Mouse (Mus musculus): ENCODE data around the gene Gm4792. TPM values are rescaled to one million over a fixed set of nuclear protein-coding genes. Genes with fewer than 3 reads are reported as not detected.

Gm4792 gene
- polyA plus RNA-seq, 1 experiment from 2014 or later = 0.78 TPM

- Histone ChIP-seq H3K4me3 (replicated peaks; ENCODE audit: low read depth, low read length) (no peak overlapping the region), H3K9me3 (ENCODE audit: control insufficient read depth, low read length) (no peaks in the 10 kb centered on the region), H3K4me2 (ENCODE audit: low read length) (no peak overlapping the region), H3K9ac (replicated peaks; ENCODE audit: low read length) (no peak overlapping the region), H3K4me1 (ENCODE audit: control insufficient read depth, insufficient read depth, low read length) (no peaks in the 10 kb centered on the region), H3K27me3 (ENCODE audit: control insufficient read depth, insufficient read depth, low read length) (no peaks in the 10 kb centered on the region), H3K27ac (replicated peaks; ENCODE audit: low read depth, low read length) (no peak overlapping the region), H3K36me3 (ENCODE audit: control insufficient read depth, insufficient read depth, low read length) (no peaks in the 10 kb centered on the region)
- ATAC-seq (ENCODE audit: low FRiP score, low TSS enrichment) (no peak), DNase-seq (no peak)
- 89% methylated on average over 4 of the region's 4 CpGs for WGBS
Measured at GRCm38 (mm10) chr10:94256518-94256917, 42.0 kb downstream of the Gm4792 start.

GRCm38 (mm10) chr10:94255744-94256143 lies 42.8 kb downstream of the Gm4792 start:
- Histone ChIP-seq H3K27ac (replicated peaks; ENCODE audit: low read depth, low read length) (no peak overlapping the region), H3K4me3 (replicated peaks; ENCODE audit: low read depth, low read length) (no peak overlapping the region), H3K4me2 (ENCODE audit: low read length) (no peak overlapping the region), H3K36me3 (ENCODE audit: control insufficient read depth, insufficient read depth, low read length) (no peaks in the 10 kb centered on the region), H3K9ac (replicated peaks; ENCODE audit: low read length) (no peak overlapping the region), H3K9me3 (ENCODE audit: control insufficient read depth, low read length) (no peaks in the 10 kb centered on the region), H3K4me1 (ENCODE audit: control insufficient read depth, insufficient read depth, low read length) (no peaks in the 10 kb centered on the region), H3K27me3 (ENCODE audit: control insufficient read depth, insufficient read depth, low read length) (no peaks in the 10 kb centered on the region)
- no peak for ATAC-seq (ENCODE audit: low FRiP score, low TSS enrichment)
- DNase-seq = no peak
- 70% methylated on average over 6 of the region's 6 CpGs for WGBS

DNA sequence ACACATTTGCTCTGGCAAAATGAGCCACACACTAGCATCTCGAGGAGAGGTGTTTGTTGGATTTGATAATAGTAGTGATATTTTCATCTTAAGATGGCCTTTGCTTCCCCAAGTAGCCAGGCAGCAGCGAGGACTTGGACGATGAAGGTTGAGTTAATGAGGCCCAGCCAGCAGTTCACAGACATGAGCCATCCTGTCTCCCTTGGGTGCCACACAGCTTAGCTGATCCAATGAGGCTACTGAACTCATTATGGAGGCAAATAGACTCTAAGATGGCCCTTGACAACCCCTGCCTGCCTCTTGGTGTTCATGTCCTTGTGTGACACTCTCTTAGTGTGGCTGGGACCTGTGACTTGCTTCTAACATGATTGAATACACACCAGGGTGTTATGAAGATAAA lies 43.7 kb downstream of the Gm4792 start:
- Histone ChIP-seq H3K27me3 (ENCODE audit: control insufficient read depth, insufficient read depth, low read length) (no peaks in the 10 kb centered on the region), H3K4me2 (ENCODE audit: low read length) (no peak overlapping the region), H3K27ac (replicated peaks; ENCODE audit: low read depth, low read length) (no peak overlapping the region), H3K36me3 (ENCODE audit: control insufficient read depth, insufficient read depth, low read length) (no peaks in the 10 kb centered on the region), H3K4me3 (replicated peaks; ENCODE audit: low read depth, low read length) (no peak overlapping the region), H3K9ac (replicated peaks; ENCODE audit: low read length) (no peak overlapping the region), H3K4me1 (ENCODE audit: control insufficient read depth, insufficient read depth, low read length) (peaks cover 5% of the 10 kb centered on the region; the same call in 1 of the 2 replicates), H3K9me3 (ENCODE audit: control insufficient read depth, low read length) (no peaks in the 10 kb centered on the region)
- DNase-seq (no peak), ATAC-seq (ENCODE audit: low FRiP score, low TSS enrichment) (no peak)
- 80% methylated on average over 3 of the region's 3 CpGs for WGBS

DNA sequence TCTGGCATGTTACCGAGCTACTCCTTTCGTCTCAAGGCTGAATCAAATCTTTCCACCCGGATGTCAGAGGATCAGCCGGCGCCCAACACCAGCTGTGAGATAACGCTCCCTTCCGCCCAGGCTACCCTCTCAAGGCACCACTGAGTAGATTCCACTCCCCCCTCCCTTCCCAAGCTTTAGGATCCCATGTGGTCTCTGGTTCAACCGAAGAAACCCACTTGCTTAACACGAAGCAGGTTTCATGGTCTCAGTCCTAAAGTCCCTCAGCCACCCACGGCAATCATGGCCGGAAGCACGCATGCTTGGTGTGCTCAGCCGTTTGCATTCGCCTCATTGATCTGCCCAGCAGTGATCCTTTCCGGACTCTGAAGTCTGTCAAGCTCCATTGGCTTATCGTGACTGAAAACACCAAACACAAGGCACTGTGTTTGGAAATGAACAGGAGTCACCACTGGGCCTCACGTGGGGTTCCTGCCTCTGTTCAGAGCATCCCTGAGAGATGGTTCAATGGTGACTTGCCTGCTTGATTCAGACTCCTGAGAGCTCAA lies 45.2 kb downstream of the Gm4792 start:
- no peaks in the 10 kb centered on the region for H3K27me3 ChIP-seq (ENCODE audit: control insufficient read depth, insufficient read depth, low read length)
- H3K36me3 ChIP-seq (ENCODE audit: control insufficient read depth, insufficient read depth, low read length) = no peaks in the 10 kb centered on the region
- no peaks in the 10 kb centered on the region for H3K9me3 ChIP-seq (ENCODE audit: control insufficient read depth, low read length)
- no peak for DNase-seq
- ATAC-seq (ENCODE audit: low FRiP score, low TSS enrichment) = no peak
- H3K4me2 ChIP-seq (ENCODE audit: low read length) = no peak overlapping the region
- 68% methylated on average over 17 of the region's 17 CpGs for WGBS
- no peak overlapping the region for H3K4me3 ChIP-seq (replicated peaks; ENCODE audit: low read depth, low read length)
- H3K27ac ChIP-seq (replicated peaks; ENCODE audit: low read depth, low read length) = no peak overlapping the region
- peaks cover 11% of the 10 kb centered on the region; the same call in 1 of the 2 replicates for H3K4me1 ChIP-seq (ENCODE audit: control insufficient read depth, insufficient read depth, low read length)
- no peak overlapping the region for H3K9ac ChIP-seq (replicated peaks; ENCODE audit: low read length)

DNA sequence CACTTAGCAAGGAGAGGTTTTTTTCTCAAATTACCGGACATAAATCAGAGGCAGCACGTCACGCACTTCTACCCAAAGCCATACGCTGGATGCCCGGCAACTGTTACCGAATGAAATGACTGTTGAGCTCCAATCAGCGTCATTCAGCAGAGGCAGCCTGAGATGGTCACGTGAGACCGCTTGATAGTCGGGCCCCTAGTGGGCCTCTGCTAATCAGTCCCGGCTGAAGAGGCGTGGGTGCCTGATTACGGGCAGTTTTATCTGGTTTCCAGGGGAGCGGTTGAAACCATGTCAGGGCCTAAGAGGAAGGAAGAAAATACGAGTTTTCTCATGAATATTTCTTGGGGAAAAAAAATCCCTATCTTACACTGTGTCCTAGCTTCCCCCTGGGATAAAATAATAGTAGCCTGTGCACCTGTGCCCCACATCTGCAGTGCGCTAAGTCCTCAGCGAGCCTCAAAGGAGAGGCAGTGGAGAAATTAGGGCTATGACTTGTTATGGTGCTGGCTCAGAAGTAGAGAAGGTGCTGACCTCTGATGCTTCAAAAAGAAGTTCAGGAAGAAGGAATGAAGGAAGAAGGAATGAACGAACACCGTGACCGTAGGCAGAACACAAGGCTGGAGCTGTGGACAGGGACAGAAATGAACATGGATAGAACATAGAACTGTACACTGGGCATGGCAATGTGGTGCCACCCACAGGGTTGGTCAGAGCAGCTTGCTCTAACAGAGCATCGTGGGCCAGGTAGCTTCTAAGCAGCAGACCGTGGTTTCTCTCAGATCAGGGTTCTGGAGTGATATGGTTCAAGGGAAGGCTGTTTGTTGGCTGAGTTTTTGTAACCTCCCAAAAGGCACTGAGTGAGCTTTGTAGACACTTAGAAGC lies 48.7 kb downstream of the Gm4792 start:
- DNase-seq = peak; percentile 79
- H3K9ac ChIP-seq (replicated peaks; ENCODE audit: low read length) = no peak overlapping the region

GRCm38 (mm10) chr10:94247748-94248349 lies 50.7 kb downstream of the Gm4792 start:
- Histone ChIP-seq H3K4me1 (ENCODE audit: control insufficient read depth, insufficient read depth, low read length) (peaks cover 11% of the 10 kb centered on the region; the same call in 1 of the 2 replicates), H3K9ac (replicated peaks; ENCODE audit: low read length) (no peak overlapping the region), H3K36me3 (ENCODE audit: control insufficient read depth, insufficient read depth, low read length) (no peaks in the 10 kb centered on the region), H3K4me3 (replicated peaks; ENCODE audit: low read depth, low read length) (no peak overlapping the region), H3K9me3 (ENCODE audit: control insufficient read depth, low read length) (no peaks in the 10 kb centered on the region), H3K27me3 (ENCODE audit: control insufficient read depth, insufficient read depth, low read length) (no peaks in the 10 kb centered on the region), H3K4me2 (ENCODE audit: low read length) (no peak overlapping the region), H3K27ac (replicated peaks; ENCODE audit: low read depth, low read length) (no peak overlapping the region)
- DNase-seq = no peak
- no peak for ATAC-seq (ENCODE audit: low FRiP score, low TSS enrichment)
- WGBS = 93% methylated on average over 7 of the region's 7 CpGs

More for the DNA sequence above, 48.7 kb downstream of the Gm4792 start:
- Histone ChIP-seq H3K27me3 (ENCODE audit: control insufficient read depth, insufficient read depth, low read length) (no peaks in the 10 kb centered on the region), H3K9me3 (ENCODE audit: control insufficient read depth, low read length) (no peaks in the 10 kb centered on the region), H3K4me1 (ENCODE audit: control insufficient read depth, insufficient read depth, low read length) (peaks cover 11% of the 10 kb centered on the region; the same call in 1 of the 2 replicates), H3K27ac (replicated peaks; ENCODE audit: low read depth, low read length) (peak overlapping the region; percentile 56), H3K36me3 (ENCODE audit: control insufficient read depth, insufficient read depth, low read length) (no peaks in the 10 kb centered on the region), H3K4me2 (ENCODE audit: low read length) (peak overlapping the region; percentile 33), H3K4me3 (replicated peaks; ENCODE audit: low read depth, low read length) (no peak overlapping the region)
- ATAC-seq (ENCODE audit: low FRiP score, low TSS enrichment) = peak; percentile 82; the same call in 1 of the 2 replicates
- WGBS = 35% methylated on average over 22 of the region's 22 CpGs

Other genes with a start within 250 kb of the Gm4792 start
- gene Nr2c1, start 150.7 kb downstream of the Gm4792 start, polyA plus RNA-seq (2014; fragmentation: Nextera tagmentation; extraction: Ambion mirVana) = 7.3 and 8.6 TPM in 2 replicates
- 412 and 492 TPM in 2 replicates for gene Ndufa12, start 100.0 kb downstream of the Gm4792 start, polyA plus RNA-seq (2014; fragmentation: Nextera tagmentation; extraction: Ambion mirVana)
- 9.7 and 11.3 TPM in 2 replicates for gene Tmcc3, start 13.2 kb upstream of the Gm4792 start, polyA plus RNA-seq (2014; fragmentation: Nextera tagmentation; extraction: Ambion mirVana)